20 mouse cellular contexts compared by ENCODE assay signal in genomic region chr5:24915119-24915518, GRCm38 (mm10).
A peak's percentile ranks its signal among the peaks of the same experiment; 100 is the strongest.
DNase-seq lines count a peak whose midpoint lies in the region; ATAC-seq lines count a peak whose summit lies in the region.
"Had no signal": no experiment of that assay in that cellular context is flagged by ENCODE, and none has a peak within 500 bp of the region (broad histone marks: within the 10 kb centered on the region; RNA-seq: fewer than 3 reads in every experiment).

No protein-coding gene starts in this region.

- no peaks in the 10 kb centered on the region for H3K36me3 ChIP-seq in liver, embryonic 11.5 days (ENCODE audit: control insufficient read depth, insufficient read depth, low read length)
- H3K36me3 ChIP-seq in forebrain, embryonic 14.5 days (ENCODE audit: control insufficient read depth, insufficient read depth, low read length) = no peaks in the 10 kb centered on the region
- no peaks in the 10 kb centered on the region for H3K36me3 ChIP-seq in forebrain, embryonic 13.5 days (ENCODE audit: poor library complexity, severe bottlenecking)
- H3K36me3 ChIP-seq: embryonic facial prominence, embryonic 13.5 days; forebrain, embryonic 12.5 days; hindbrain, embryonic 12.5 days had no signal

- H3K9ac ChIP-seq in liver, embryonic 11.5 days (ENCODE audit: low read depth, low read length) = no peak overlapping the region
- no peak overlapping the region for H3K9ac ChIP-seq in forebrain, embryonic 14.5 days (ENCODE audit: low read length)
- no peak overlapping the region for H3K9ac ChIP-seq in forebrain, embryonic 13.5 days
- H3K9ac ChIP-seq: embryonic facial prominence, embryonic 13.5 days; forebrain, embryonic 12.5 days; heart, embryonic 13.5 days; hindbrain, embryonic 12.5 days had no signal

- peaks cover 6% of the 10 kb centered on the region for H3K4me1 ChIP-seq in liver, embryonic 11.5 days (replicated peaks; ENCODE audit: control insufficient read depth, insufficient read depth, low read length)
- no peaks in the 10 kb centered on the region for H3K4me1 ChIP-seq in forebrain, embryonic 14.5 days (ENCODE audit: control insufficient read depth, insufficient read depth, low read length)
- H3K4me1 ChIP-seq in forebrain, embryonic 13.5 days = 0 out of 2 replicates have a peak, but pooled peaks cover 4% of the 10 kb centered on the region
- H3K4me1 ChIP-seq: embryonic facial prominence, embryonic 13.5 days; forebrain, embryonic 12.5 days; hindbrain, embryonic 12.5 days had no signal

- H3K9me3 ChIP-seq in liver, embryonic 11.5 days (ENCODE audit: control insufficient read depth, low read length) = no peaks in the 10 kb centered on the region
- no peaks in the 10 kb centered on the region for H3K9me3 ChIP-seq in forebrain, embryonic 14.5 days (replicated peaks; ENCODE audit: control insufficient read depth, low read length)
- H3K9me3 ChIP-seq in forebrain, embryonic 13.5 days (replicated peaks) = no peaks in the 10 kb centered on the region
- H3K9me3 ChIP-seq: embryonic facial prominence, embryonic 13.5 days; forebrain, embryonic 12.5 days; heart, embryonic 13.5 days; hindbrain, embryonic 12.5 days had no signal

- WGBS in liver, embryonic 11.5 days = 48% methylated on average over 5 of the region's 5 CpGs
- WGBS in forebrain, embryonic 14.5 days = 71% methylated on average over 5 of the region's 5 CpGs
- WGBS in forebrain, embryonic 13.5 days = 80% methylated on average over 5 of the region's 5 CpGs

- H3K4me3 ChIP-seq in liver, embryonic 11.5 days (ENCODE audit: low read depth, low read length) = no peak overlapping the region
- H3K4me3 ChIP-seq in forebrain, embryonic 14.5 days (ENCODE audit: low read depth, low read length) = no peak overlapping the region
- H3K4me3 ChIP-seq in forebrain, embryonic 13.5 days = no peak overlapping the region
- H3K4me3 ChIP-seq: embryonic facial prominence, embryonic 13.5 days; forebrain, embryonic 12.5 days; gastrocnemius, adult 2 months; heart, embryonic 13.5 days; hindbrain, embryonic 12.5 days had no signal

- no peaks in the 10 kb centered on the region for H3K27me3 ChIP-seq in liver, embryonic 11.5 days (replicated peaks; ENCODE audit: control insufficient read depth, insufficient read depth, low read length)
- no peaks in the 10 kb centered on the region for H3K27me3 ChIP-seq in forebrain, embryonic 14.5 days (replicated peaks; ENCODE audit: control insufficient read depth, insufficient read depth, low read length)
- no peaks in the 10 kb centered on the region for H3K27me3 ChIP-seq in forebrain, embryonic 13.5 days
- H3K27me3 ChIP-seq: embryonic facial prominence, embryonic 13.5 days; forebrain, embryonic 12.5 days; heart, embryonic 13.5 days; hindbrain, embryonic 12.5 days had no signal

- 0 out of 2 replicates have a peak, but pooled peaks have one; percentile 31 for ATAC-seq in liver, embryonic 11.5 days (replicated peaks; ENCODE audit: low FRiP score)
- peak; percentile 68 to 83 for ATAC-seq in hematopoietic stem cell, adult 5-6 weeks (replicated peaks in 1 of 2; ENCODE audit: insufficient read depth in 1 of 2, low FRiP score in 2 of 2, low TSS enrichment in 1 of 2, low read depth in 1 of 2, poor library complexity in 2 of 2, severe bottlenecking in 2 of 2)
- ATAC-seq in forebrain, embryonic 14.5 days = no peak
- ATAC-seq in forebrain, embryonic 13.5 days = no peak

- H3K27ac ChIP-seq in liver, embryonic 11.5 days (ENCODE audit: low read depth, low read length) = no peak overlapping the region
- no peak overlapping the region for H3K27ac ChIP-seq in forebrain, embryonic 14.5 days (ENCODE audit: low read depth, low read length)
- no peak overlapping the region for H3K27ac ChIP-seq in forebrain, embryonic 13.5 days
- H3K27ac ChIP-seq: embryonic facial prominence, embryonic 13.5 days; forebrain, embryonic 12.5 days; gastrocnemius, adult 2 months; heart, embryonic 13.5 days; hindbrain, embryonic 12.5 days had no signal

- H3K4me2 ChIP-seq in liver, embryonic 11.5 days = no peak overlapping the region
- no peak overlapping the region for H3K4me2 ChIP-seq in forebrain, embryonic 14.5 days (ENCODE audit: low read length)
- H3K4me2 ChIP-seq in forebrain, embryonic 13.5 days = no peak overlapping the region
- H3K4me2 ChIP-seq: embryonic facial prominence, embryonic 13.5 days; forebrain, embryonic 12.5 days; heart, embryonic 13.5 days; hindbrain, embryonic 12.5 days had no signal

- no peak for DNase-seq in liver, embryonic 11.5 days (ENCODE audit: low spot score)
- DNase-seq in liver = no peak
- DNase-seq in thymus, postnatal 0 days (ENCODE audit: low spot score) = peak; percentile 50
- DNase-seq in thymus, postnatal 14 days = no peak
- DNase-seq in natural killer cell, adult 2 months (ENCODE audit: low spot score in 2 of 2) = peak; percentile 38 to 40
- DNase-seq in forebrain, embryonic 14.5 days (ENCODE audit: low spot score) = no peak
- DNase-seq: adrenal gland, postnatal 10 days; cerebellum, adult 11 months; cerebellum, adult 9-10 months; cerebellum, postnatal 25 days; gastrocnemius, adult 2 months; gastrocnemius, postnatal 25 days; heart, adult 11 months; heart, postnatal 36 days had no signal

Comparison
In these comparisons a context has a peak if more than half of its experiments do, and no peak if none do; other contexts are left out.
1. DNase-seq: peak in thymus, postnatal 0 days (single experiment) and natural killer cell, adult 2 months (2 of 2); none in liver, embryonic 11.5 days (single experiment), liver (single experiment), thymus, postnatal 14 days (single experiment) and forebrain, embryonic 14.5 days (single experiment).
2. ATAC-seq: peak in liver, embryonic 11.5 days (single experiment) and hematopoietic stem cell, adult 5-6 weeks (2 of 2); none in forebrain, embryonic 14.5 days (single experiment) and forebrain, embryonic 13.5 days (single experiment).